Mouse (Mus musculus) erythroblast, embryonic 14.5 days (primary cell): ENCODE data around the gene Wap.

Experiments
- GATA1 ChIP-seq: IDR thresholded peaks from 2 replicates; pipeline ENCODE4 v1.6.1; 2012; ENCODE audit warnings: low read length, inconsistent platforms, mixed read lengths
- TAL1 ChIP-seq: IDR thresholded peaks from 3 replicates; pipeline ENCODE4 v1.6.1; 2012; ENCODE audit warnings: low read length, inconsistent platforms, mixed read lengths

DNA sequence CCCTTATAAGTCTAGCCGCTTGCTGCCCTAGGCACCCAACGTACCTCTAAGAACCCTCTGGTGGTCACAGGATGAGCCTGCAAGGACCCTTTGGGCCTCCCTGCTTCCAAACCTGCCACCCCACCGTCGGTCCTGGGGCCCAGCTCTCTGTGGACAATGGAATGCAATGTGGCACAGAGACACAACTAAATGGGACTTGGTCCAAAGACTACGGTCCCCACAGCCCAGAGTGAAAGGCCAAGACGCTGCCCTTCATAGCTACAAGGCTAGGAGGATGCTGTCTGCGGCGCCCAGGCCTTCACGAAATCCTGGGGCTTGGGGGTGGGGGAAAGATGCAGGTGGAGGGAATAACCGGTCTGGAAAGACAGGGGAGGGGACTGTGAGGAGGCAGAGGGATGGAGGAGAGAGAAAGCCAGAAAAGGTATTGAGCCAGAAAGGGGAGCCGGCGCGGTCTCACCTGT lies 33.4 kb downstream of the Wap start:
- no peak for TF ChIP-seq TAL1
- TF ChIP-seq GATA1, result no peak
